Mouse (Mus musculus) forebrain, postnatal 0 days (tissue): ENCODE measurements around the gene Mier2. TPM values are rescaled to one million over a fixed set of nuclear protein-coding genes. Genes with fewer than 3 reads are reported as not detected.

Experiments
- ATAC-seq: fragments of 200-750 bp; cut with Nextera tagmentation; 2 replicates; pipeline ENCODE4 v1.8.0; 2017; ENCODE audit warnings: mild to moderate bottlenecking, moderate library complexity
- DNase-seq: peaks from one replicate; pipeline ENCODE4 v3.0.0-alpha.2; 2015
- H3K27ac ChIP-seq: fragments of 300-500 bp; sonication (generic); 2 replicates; pipeline ENCODE4 v1.5.1; 2014; ENCODE audit warnings: low read depth, mild to moderate bottlenecking, antibody characterized with exemption, low read length, moderate library complexity, mixed read lengths
- H3K27me3 ChIP-seq: fragments of 300-500 bp; sonication (generic); 2 replicates; pipeline ENCODE4 v1.6.1; 2014; ENCODE audit warnings: mild to moderate bottlenecking, low read length, mixed read lengths; ENCODE audit not compliant: insufficient read depth
- H3K36me3 ChIP-seq: fragments of 300-500 bp; sonication (generic); 2 replicates; pipeline ENCODE4 v1.6.1; 2014; ENCODE audit warnings: mild to moderate bottlenecking, moderate library complexity; ENCODE audit not compliant: insufficient read depth
- H3K4me1 ChIP-seq: fragments of 300-500 bp; sonication (generic); 2 replicates; pipeline ENCODE4 v1.6.1; 2014; ENCODE audit warnings: antibody characterized with exemption; ENCODE audit not compliant: insufficient read depth
- H3K4me2 ChIP-seq: fragments of 300-500 bp; sonication (generic); 2 replicates; pipeline ENCODE4 v1.6.1; 2014; ENCODE audit warnings: low read depth, mild to moderate bottlenecking, moderate library complexity
- H3K4me3 ChIP-seq: fragments of 300-500 bp; sonication (generic); 2 replicates; pipeline ENCODE4 v1.5.1; 2014; ENCODE audit warnings: low read depth, low read length, mixed read lengths
- H3K9ac ChIP-seq: fragments of 300-500 bp; sonication (generic); 2 replicates; pipeline ENCODE4 v1.6.1; 2014; ENCODE audit warnings: mild to moderate bottlenecking
- H3K9me3 ChIP-seq: fragments of 300-500 bp; sonication (generic); 2 replicates; pipeline ENCODE4 v1.6.1; 2016; ENCODE audit warnings: low read length
- CTCF ChIP-seq: sonication (generic); IDR thresholded peaks from 2 replicates; pipeline ENCODE4 v1.5.1; 2016; ENCODE audit warnings: antibody characterized with exemption, control low read depth, low read depth
- WGBS: fragments of 180-500 bp; shearing (Covaris S2); extraction: QIAGEN DNeasy Blood & Tissue Kit; methylation state at CpG from one replicate; pipeline ENCODE4 v1.1.7; 2014; 5-methylcytosine and 5-hydroxymethylcytosine counted together
- polyA plus RNA-seq: library from polyadenylated mRNA; unstranded; fragments of >200 nt; fragmentation: Nextera tagmentation; extraction: Ambion mirVana; gene quantifications from 2 replicates; pipeline ENCODE4 v1.2.1, GENCODE M21; 2015
- total RNA-seq: library from RNA; depleted of rRNA; stranded (reverse); fragments of >200 nt; gene quantifications from 2 replicates; pipeline ENCODE4 v1.2.3, GENCODE M21; 2014

Gene Mier2
- total and polyA plus RNA-seq, 2 experiments from 2014 or later: 38.6 to 73.0 TPM

- H3K9me3 ChIP-seq: no peaks in the 10 kb centered on the region
- ATAC-seq (no peak), DNase-seq (no peak)
- no peak for TF ChIP-seq CTCF
- peaks cover 8% of the 10 kb centered on the region for H3K27me3 ChIP-seq
- no peaks in the 10 kb centered on the region for H3K36me3 ChIP-seq
- no peak overlapping the region for H3K27ac ChIP-seq
- 92% methylated on average over 1 of the region's 1 CpGs for WGBS
- H3K4me2 ChIP-seq: no peak overlapping the region
- no peak overlapping the region for H3K4me3 ChIP-seq
- H3K4me1 ChIP-seq: no peaks in the 10 kb centered on the region
- H3K9ac ChIP-seq: no peak overlapping the region
Measured at GRCm38 (mm10) chr10:79590702-79591101, 35.7 kb upstream of the Mier2 start.

DNA sequence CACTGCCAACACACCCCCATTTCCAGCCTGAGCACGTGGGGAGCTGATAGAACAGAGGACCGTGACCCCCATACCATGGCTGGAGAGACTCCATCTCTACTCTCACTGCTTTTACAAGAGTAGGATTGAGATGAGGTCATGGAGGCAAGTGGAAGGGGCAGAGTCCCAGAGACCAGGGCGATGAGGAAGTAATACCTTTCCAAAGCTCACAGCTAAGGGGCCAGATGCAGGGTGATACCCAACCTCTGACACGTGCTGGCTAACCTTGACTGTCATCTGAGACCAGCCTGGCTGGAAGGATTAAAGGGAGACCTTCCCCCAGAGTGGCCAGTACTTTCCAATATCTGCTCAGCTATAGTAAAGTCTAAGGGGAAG, 32.7 kb upstream of the Mier2 start:
- H3K9me3 ChIP-seq: no peaks in the 10 kb centered on the region
- 67% methylated on average over 4 of the region's 4 CpGs for WGBS
- ATAC-seq (no peak), DNase-seq (no peak)
- H3K27me3 ChIP-seq: no peaks in the 10 kb centered on the region
- no peaks in the 10 kb centered on the region for H3K4me1 ChIP-seq
- no peak overlapping the region for H3K27ac ChIP-seq
- H3K4me3 ChIP-seq: no peak overlapping the region
- TF ChIP-seq CTCF: no peak
- H3K9ac ChIP-seq: no peak overlapping the region
- H3K4me2 ChIP-seq: no peak overlapping the region
- no peaks in the 10 kb centered on the region for H3K36me3 ChIP-seq

DNA sequence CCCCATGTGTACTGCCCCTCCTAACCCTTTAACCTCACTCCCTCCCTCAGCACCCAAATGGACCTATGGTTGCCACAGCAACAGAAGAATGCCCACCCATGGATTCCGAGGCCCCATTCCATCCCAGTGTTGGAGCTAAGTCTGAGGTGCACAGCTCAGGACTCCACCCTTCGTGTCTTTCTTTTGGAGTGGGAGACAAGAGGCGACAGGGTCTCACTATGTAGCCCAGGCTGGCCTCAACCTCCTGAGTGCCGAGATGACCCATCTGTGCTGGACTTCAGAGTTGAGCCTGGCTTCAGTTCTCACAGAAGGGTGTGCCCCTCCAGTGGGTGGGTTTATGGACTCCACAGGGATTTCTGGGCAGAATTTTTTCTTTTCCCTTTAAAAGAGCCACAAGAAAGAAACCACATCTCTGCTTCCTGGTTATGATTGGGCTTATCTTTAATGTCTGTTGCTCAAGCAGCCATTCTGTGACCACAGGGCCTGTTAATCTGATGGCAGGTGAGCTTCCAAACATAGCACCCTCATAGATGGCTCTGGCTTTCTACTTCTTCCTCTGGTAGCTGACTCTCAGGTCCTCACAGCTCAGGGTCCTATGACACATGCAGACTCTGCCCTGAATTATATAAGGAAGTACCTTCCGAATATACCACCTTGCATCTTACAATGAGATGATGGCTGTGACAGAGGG, 32.2 kb upstream of the Mier2 start, which contains the start of gene Theg:
Gene Theg, minus strand, starts transcription at position 271 of the 691 bp plus-strand sequence.
- Histone ChIP-seq H3K9me3 (no peaks in the 10 kb centered on the region), H3K4me3 (no peak within 1 kb of the TSS), H3K9ac (no peak within 1 kb of the TSS), H3K27ac (no peak within 1 kb of the TSS), H3K4me1 (no peaks in the 10 kb centered on the region), H3K36me3 (no peaks in the 10 kb centered on the region), H3K4me2 (no peak within 1 kb of the TSS), H3K27me3 (no peaks in the 10 kb centered on the region)
- ATAC-seq: no peak
- 84% methylated on average over 5 of the region's 5 CpGs for WGBS
- TF ChIP-seq CTCF: no peak
- no peak for DNase-seq

DNA sequence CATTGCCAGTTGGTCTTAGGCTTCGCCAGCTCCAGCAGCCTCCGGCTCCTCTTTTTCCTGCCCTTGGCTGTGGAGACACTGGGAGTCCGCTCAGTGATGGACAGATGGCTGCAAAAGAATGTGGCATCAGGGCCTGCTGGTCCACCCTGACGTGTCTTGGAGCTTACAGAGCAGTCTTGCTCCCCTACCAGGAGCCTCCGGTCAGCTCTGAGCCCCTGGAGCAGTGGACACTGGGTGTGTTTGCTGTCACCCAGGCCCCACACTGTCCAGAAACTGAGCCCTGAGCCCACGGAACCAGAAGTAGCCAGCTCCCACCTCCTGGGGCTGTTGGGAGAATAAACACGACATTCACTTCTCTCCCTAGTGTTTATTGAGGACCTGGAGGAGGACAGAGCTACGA, 31.2 kb upstream of the Mier2 start:
- Histone ChIP-seq H3K9me3 (no peaks in the 10 kb centered on the region), H3K4me3 (no peak overlapping the region), H3K4me2 (no peak overlapping the region), H3K4me1 (no peaks in the 10 kb centered on the region), H3K36me3 (no peaks in the 10 kb centered on the region), H3K27ac (no peak overlapping the region), H3K27me3 (no peaks in the 10 kb centered on the region), H3K9ac (no peak overlapping the region)
- DNase-seq: no peak
- no peak for ATAC-seq
- no peak for TF ChIP-seq CTCF
- WGBS: 79% methylated on average over 8 of the region's 8 CpGs

DNA sequence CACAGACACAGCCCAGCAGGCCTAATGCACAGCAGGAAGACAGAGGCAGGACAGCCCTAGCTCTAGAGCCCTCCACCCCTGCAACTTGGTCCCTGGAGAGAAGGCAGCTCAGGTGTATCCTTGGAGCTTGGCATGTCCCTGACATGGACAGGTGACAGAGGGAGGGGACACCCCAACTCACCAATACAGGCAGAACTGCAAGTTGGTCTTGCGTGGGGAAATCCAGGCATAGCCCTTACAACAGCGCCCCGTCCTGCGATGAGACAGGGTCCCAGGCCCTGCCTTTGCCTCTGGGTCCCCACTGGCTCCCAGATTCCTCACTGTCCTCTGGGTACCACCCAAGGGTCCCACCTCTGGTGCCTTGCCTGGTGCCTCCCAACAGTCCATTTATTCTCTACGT, 30.7 kb upstream of the Mier2 start:
- no peak for DNase-seq
- ATAC-seq: no peak
- H3K27me3 ChIP-seq: no peaks in the 10 kb centered on the region
- no peak overlapping the region for H3K4me2 ChIP-seq
- no peaks in the 10 kb centered on the region for H3K36me3 ChIP-seq
- no peak for TF ChIP-seq CTCF
- H3K4me1 ChIP-seq: no peaks in the 10 kb centered on the region
- no peak overlapping the region for H3K4me3 ChIP-seq
- H3K9me3 ChIP-seq: no peaks in the 10 kb centered on the region
- WGBS: 95% methylated on average over 5 of the region's 5 CpGs
- H3K9ac ChIP-seq: no peak overlapping the region
- H3K27ac ChIP-seq: no peak overlapping the region

- ATAC-seq (no peak), DNase-seq (no peak)
- Histone ChIP-seq H3K9ac (no peak overlapping the region), H3K27ac (no peak overlapping the region), H3K4me3 (no peak overlapping the region), H3K36me3 (no peaks in the 10 kb centered on the region), H3K27me3 (no peaks in the 10 kb centered on the region), H3K4me2 (no peak overlapping the region), H3K9me3 (no peaks in the 10 kb centered on the region), H3K4me1 (no peaks in the 10 kb centered on the region)
- no peak for TF ChIP-seq CTCF
- WGBS: 92% methylated on average over 6 of the region's 6 CpGs
Measured at GRCm38 (mm10) chr10:79585136-79585535, 30.1 kb upstream of the Mier2 start.

- Histone ChIP-seq H3K4me2 (no peak overlapping the region), H3K27ac (no peak overlapping the region), H3K36me3 (no peaks in the 10 kb centered on the region), H3K27me3 (no peaks in the 10 kb centered on the region), H3K9me3 (no peaks in the 10 kb centered on the region), H3K4me3 (no peak overlapping the region), H3K4me1 (no peaks in the 10 kb centered on the region), H3K9ac (no peak overlapping the region)
- DNase-seq (no peak), ATAC-seq (no peak)
- no peak for TF ChIP-seq CTCF
- WGBS: 85% methylated on average over 9 of the region's 9 CpGs
Measured at GRCm38 (mm10) chr10:79584426-79584825, 29.4 kb upstream of the Mier2 start.
